ENCODE assay signal across 10 mouse cellular contexts in genomic region chr8:119258642-119259041, GRCm38 (mm10).
DNase-seq lines count a peak whose midpoint lies in the region; ATAC-seq and TF ChIP-seq lines count a peak whose summit lies in the region.
"Had no signal": no experiment of that assay in that cellular context is flagged by ENCODE, and none has a peak within 500 bp of the region (broad histone marks: within the 10 kb centered on the region; RNA-seq: fewer than 3 reads in every experiment).

No protein-coding gene starts in this region.

- H3K27me3 ChIP-seq in kidney, postnatal 0 days (ENCODE audit: insufficient read depth, low read length), result no peaks in the 10 kb centered on the region
- H3K27me3 ChIP-seq: neural tube, embryonic 13.5 days had no signal

- H3K4me3 ChIP-seq in kidney, postnatal 0 days (replicated peaks; ENCODE audit: low read depth, low read length), result no peak overlapping the region
- no peak overlapping the region for H3K4me3 ChIP-seq in left cerebral cortex, adult 2 months
- H3K4me3 ChIP-seq: neural tube, embryonic 13.5 days had no signal

- H3K9me3 ChIP-seq in kidney, postnatal 0 days (replicated peaks; ENCODE audit: low read length), result no peaks in the 10 kb centered on the region
- H3K9me3 ChIP-seq: neural tube, embryonic 13.5 days had no signal

- intact Hi-C loops in left cerebral cortex, adult 2 months (cut with DNase I), result no loop called here

- no peak overlapping the region for H3K27ac ChIP-seq in kidney, postnatal 0 days
- no peak overlapping the region for H3K27ac ChIP-seq in left cerebral cortex, adult 2 months
- H3K27ac ChIP-seq: liver, embryonic 14.5 days had no signal

- peak; percentile 4 for DNase-seq in adrenal gland, adult 2 months
- no peak for DNase-seq in adrenal gland, adult 8-10 months
- DNase-seq in ovary, postnatal 10 days (ENCODE audit: low spot score), result peak; percentile 3
- DNase-seq in ovary, adult 18-20 months (ENCODE audit: low spot score), result no peak
- DNase-seq in kidney, postnatal 0 days (ENCODE audit: low spot score), result peak; percentile 75
- DNase-seq in yolk sac, embryonic 10.5 days (ENCODE audit: low spot score), result peak; percentile 16
- DNase-seq in left cerebral cortex, adult 2 months (ENCODE audit: extremely low spot score in 1 of 2, low spot score in 2 of 2), result no peak
- no peak for DNase-seq in right cerebral cortex, adult 2 months (ENCODE audit: low spot score in 2 of 2)

- H3K4me1 ChIP-seq in kidney, postnatal 0 days (replicated peaks; ENCODE audit: insufficient read depth, low read length), result no peaks in the 10 kb centered on the region

- WGBS in kidney, postnatal 0 days, result 26% methylated on average over 11 of the region's 11 CpGs

- no peaks in the 10 kb centered on the region for H3K36me3 ChIP-seq in kidney, postnatal 0 days (ENCODE audit: insufficient read depth, low read length)
- H3K36me3 ChIP-seq: neural tube, embryonic 13.5 days had no signal

- TF ChIP-seq CTCF in kidney, postnatal 0 days (IDR thresholded peaks at IDR 0.05; ENCODE audit: low read depth), result no peak
- TF ChIP-seq CTCF in left cerebral cortex, adult 2 months (IDR thresholded peaks at IDR 0.05), result no peak

- no peak overlapping the region for H3K9ac ChIP-seq in kidney, postnatal 0 days (ENCODE audit: low read depth, low read length)
- H3K9ac ChIP-seq: liver, embryonic 14.5 days; neural tube, embryonic 13.5 days had no signal

- ATAC-seq in kidney, postnatal 0 days (replicated peaks; ENCODE audit: low FRiP score, low read depth), result no peak

- H3K4me2 ChIP-seq in kidney, postnatal 0 days (ENCODE audit: low read length), result no peak overlapping the region
- H3K4me2 ChIP-seq: neural tube, embryonic 13.5 days had no signal

Comparison
In these comparisons a context has a peak if more than half of its experiments do, and no peak if none do; other contexts are left out.
1. DNase-seq: peak in adrenal gland, adult 2 months (single experiment), ovary, postnatal 10 days (single experiment), kidney, postnatal 0 days (single experiment) and yolk sac, embryonic 10.5 days (single experiment); none in adrenal gland, adult 8-10 months (single experiment), ovary, adult 18-20 months (single experiment), left cerebral cortex, adult 2 months (0 of 2) and right cerebral cortex, adult 2 months (0 of 2).